Mouse (Mus musculus) intestine, embryonic 16.5 days (tissue): ENCODE measurements around the gene Col11a2. TPM values are rescaled to one million over a fixed set of nuclear protein-coding genes. Genes with fewer than 3 reads are reported as not detected.
A peak's percentile ranks its signal among the peaks of the same experiment; 100 is the strongest.

ENCODE experiments used
- ATAC-seq: fragments of 200-750 bp; cut with Nextera tagmentation; 2 replicates; pipeline ENCODE4 v1.8.0; 2017; ENCODE audit warnings: moderate TSS enrichment, moderate library complexity
- H3K27ac ChIP-seq: fragments of 300-500 bp; sonication (generic); 2 replicates; pipeline ENCODE4 v1.5.1; 2014; ENCODE audit warnings: mild to moderate bottlenecking, low read length
- H3K27me3 ChIP-seq: fragments of 300-500 bp; sonication (generic); replicated peaks from 2 replicates; pipeline ENCODE4 v1.6.1; 2014; ENCODE audit warnings: low read length, control low read depth, mixed read lengths; ENCODE audit not compliant: control insufficient read depth, insufficient read depth
- H3K36me3 ChIP-seq: fragments of 300-500 bp; sonication (generic); 2 replicates; pipeline ENCODE4 v1.6.1; 2014; ENCODE audit warnings: low read length, control low read depth; ENCODE audit not compliant: control insufficient read depth, insufficient read depth
- H3K4me1 ChIP-seq: fragments of 300-500 bp; sonication (generic); 2 replicates; pipeline ENCODE4 v1.6.1; 2014; ENCODE audit warnings: low read length, control low read depth, mixed read lengths; ENCODE audit not compliant: control insufficient read depth, insufficient read depth
- H3K4me2 ChIP-seq: fragments of 300-500 bp; sonication (generic); 2 replicates; pipeline ENCODE4 v1.6.1; 2014; ENCODE audit warnings: low read depth, low read length, control low read depth
- H3K4me3 ChIP-seq: fragments of 300-500 bp; sonication (generic); 2 replicates; pipeline ENCODE4 v1.5.1; 2014; ENCODE audit warnings: mild to moderate bottlenecking, low read length
- H3K9ac ChIP-seq: fragments of 300-500 bp; sonication (generic); 2 replicates; pipeline ENCODE4 v1.6.1; 2014; ENCODE audit warnings: low read depth, low read length
- H3K9me3 ChIP-seq: fragments of 300-500 bp; sonication (generic); 2 replicates; pipeline ENCODE4 v1.6.1; 2016; ENCODE audit warnings: low read length, control low read depth; ENCODE audit not compliant: control insufficient read depth
- WGBS: fragments of 180-500 bp; shearing (Covaris S2); extraction: QIAGEN DNeasy Blood & Tissue Kit; methylation state at CpG from one replicate; pipeline ENCODE4 v1.1.7; 2014; 5-methylcytosine and 5-hydroxymethylcytosine counted together
- polyA plus RNA-seq: library from polyadenylated mRNA; unstranded; fragments of >200 nt; fragmentation: Nextera tagmentation; extraction: Ambion mirVana; gene quantifications from 2 replicates; pipeline ENCODE4 v1.2.1, GENCODE M21; 2015

The Col11a2 gene
- polyA plus RNA-seq, 1 experiment from 2014 or later, result 0.20 TPM

DNA sequence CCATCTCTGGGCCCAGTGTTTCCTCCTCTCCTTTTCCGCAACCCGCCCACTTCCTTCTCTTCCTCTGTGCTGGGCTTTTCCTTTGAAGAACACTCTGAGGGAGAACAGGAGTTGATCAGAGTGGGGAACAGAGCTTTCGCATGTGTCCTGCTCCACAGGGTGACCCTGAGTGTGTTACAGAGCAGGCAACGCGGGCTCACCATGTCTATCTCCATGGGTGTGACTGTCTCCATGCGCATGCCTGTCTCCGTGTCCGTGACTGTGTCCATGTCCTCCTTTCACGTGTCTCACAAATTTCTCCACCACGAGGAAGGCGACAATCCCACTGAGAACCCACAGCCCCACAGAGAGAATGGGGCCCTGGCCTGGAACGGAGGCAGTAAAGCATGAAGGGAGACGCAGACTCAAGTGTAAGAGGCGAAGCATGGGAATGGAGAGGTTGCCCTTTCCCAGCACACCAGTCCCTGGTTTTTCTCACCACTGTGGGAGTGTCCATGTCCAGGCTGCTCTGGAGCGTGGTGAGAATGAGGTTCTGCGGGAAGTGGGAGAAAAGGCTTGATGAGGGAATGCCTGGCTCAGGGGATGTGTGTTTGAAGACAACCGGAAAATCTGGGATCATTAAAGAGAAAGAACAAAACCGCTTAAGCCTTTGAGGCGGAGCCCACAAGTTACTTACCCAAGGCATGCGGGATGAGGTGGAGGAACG, 9.2 kb upstream of the Col11a2 start:
- H3K36me3 ChIP-seq, result peaks cover 19% of the 10 kb centered on the region; the same call in 1 of the 2 replicates
- peak overlapping the region; percentile 79 for H3K4me3 ChIP-seq
- H3K9ac ChIP-seq, result peak overlapping the region; percentile 94
- no peaks in the 10 kb centered on the region for H3K27me3 ChIP-seq
- peak overlapping the region; percentile 94 for H3K4me2 ChIP-seq
- ATAC-seq, result no peak
- H3K4me1 ChIP-seq, result peaks cover 56% of the 10 kb centered on the region
- peak overlapping the region; percentile 83; the same call in 1 of the 2 replicates for H3K27ac ChIP-seq
- 71% methylated on average over 21 of the region's 21 CpGs for WGBS
- H3K9me3 ChIP-seq, result no peaks in the 10 kb centered on the region

DNA sequence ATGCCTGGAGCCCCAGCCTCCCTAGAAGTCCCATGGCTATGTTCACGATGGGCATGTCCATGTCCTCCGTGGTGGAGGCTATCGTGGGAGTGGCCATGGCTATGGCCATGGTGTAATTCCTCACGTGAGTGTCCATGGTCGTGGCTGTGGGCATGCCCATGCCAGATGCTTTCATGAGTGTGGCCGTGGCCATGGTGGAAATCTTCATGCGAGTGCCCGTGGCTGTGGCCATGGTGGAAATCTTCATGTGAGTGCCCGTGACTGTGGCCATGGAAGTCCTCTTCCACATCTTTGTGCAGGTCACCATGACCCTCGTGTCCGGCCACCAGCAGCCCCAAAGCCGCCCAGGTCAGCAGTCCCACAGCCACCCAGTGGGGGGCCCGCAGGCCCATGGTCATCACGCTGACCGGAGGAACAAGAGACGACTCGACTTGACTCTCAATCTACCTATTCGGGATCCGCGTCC, 8.3 kb upstream of the Col11a2 start:
- no peaks in the 10 kb centered on the region for H3K9me3 ChIP-seq
- ATAC-seq, result peak; percentile 2; the same call in 1 of the 2 replicates
- whole genome bisulfite sequencing, result 4% methylated on average over 20 of the region's 20 CpGs
- H3K4me1 ChIP-seq, result peaks cover 48% of the 10 kb centered on the region
- peak overlapping the region; percentile 94 for H3K9ac ChIP-seq
- peaks cover 20% of the 10 kb centered on the region for H3K36me3 ChIP-seq
- peak overlapping the region; percentile 83 for H3K27ac ChIP-seq
- peak overlapping the region; percentile 94 for H3K4me2 ChIP-seq
- peak overlapping the region; percentile 79 for H3K4me3 ChIP-seq
- no peaks in the 10 kb centered on the region for H3K27me3 ChIP-seq

DNA sequence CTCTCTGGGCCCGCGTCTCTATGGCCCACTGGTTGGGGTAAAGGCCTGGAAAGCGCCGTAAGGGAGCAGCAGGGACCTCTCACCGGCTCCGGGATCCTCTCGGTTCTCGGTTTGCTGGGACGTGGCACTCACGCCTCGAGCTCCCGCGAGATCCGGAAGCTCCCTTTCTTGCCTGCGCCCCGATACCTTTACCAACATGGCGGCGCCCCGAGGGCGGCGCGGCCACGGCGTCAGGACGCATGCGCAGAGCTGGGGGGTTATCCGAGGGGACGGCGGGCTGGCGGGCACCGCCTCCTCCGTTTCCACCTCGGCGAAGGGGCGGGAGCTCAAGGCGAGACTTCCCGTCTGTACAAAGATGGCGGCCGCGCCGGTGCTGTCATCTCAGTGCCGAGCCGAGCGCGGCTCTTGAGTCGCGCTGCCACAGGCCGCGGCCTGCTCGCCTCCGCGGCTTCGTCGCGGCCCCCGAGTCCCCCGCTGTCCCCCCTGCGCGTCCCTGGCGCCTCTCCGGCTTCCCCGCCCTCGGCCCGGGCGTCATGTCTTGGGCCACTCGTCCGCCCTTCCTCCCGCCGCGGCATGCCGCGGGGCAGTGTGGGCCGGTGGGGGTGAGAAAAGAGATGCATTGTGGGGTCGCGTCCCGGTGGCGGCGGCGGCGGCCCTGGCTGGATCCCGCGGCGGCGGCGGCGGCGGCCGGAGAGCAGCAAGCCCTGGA, 7.6 kb upstream of the Col11a2 start, which contains the start of the genes Slc39a7 and Rxrb:
Gene Slc39a7 (minus strand): TSS at position 218 of the 709 bp plus-strand sequence.
Gene Rxrb (plus strand): TSS at position 348 of the 709 bp plus-strand sequence.
- WGBS, result under 1% methylated on average over 82 of the region's 88 CpGs
- H3K4me3 ChIP-seq, result peak within 1 kb of the TSS; percentile 79
- peaks cover 41% of the 10 kb centered on the region for H3K4me1 ChIP-seq
- peak; percentile 77 for ATAC-seq
- no peaks in the 10 kb centered on the region for H3K9me3 ChIP-seq
- H3K27me3 ChIP-seq, result no peaks in the 10 kb centered on the region
- peak within 1 kb of the TSS; percentile 98 for H3K27ac ChIP-seq
- H3K9ac ChIP-seq, result peak within 1 kb of the TSS; percentile 94
- H3K36me3 ChIP-seq, result peaks cover 27% of the 10 kb centered on the region
- peak within 1 kb of the TSS; percentile 94 for H3K4me2 ChIP-seq

DNA sequence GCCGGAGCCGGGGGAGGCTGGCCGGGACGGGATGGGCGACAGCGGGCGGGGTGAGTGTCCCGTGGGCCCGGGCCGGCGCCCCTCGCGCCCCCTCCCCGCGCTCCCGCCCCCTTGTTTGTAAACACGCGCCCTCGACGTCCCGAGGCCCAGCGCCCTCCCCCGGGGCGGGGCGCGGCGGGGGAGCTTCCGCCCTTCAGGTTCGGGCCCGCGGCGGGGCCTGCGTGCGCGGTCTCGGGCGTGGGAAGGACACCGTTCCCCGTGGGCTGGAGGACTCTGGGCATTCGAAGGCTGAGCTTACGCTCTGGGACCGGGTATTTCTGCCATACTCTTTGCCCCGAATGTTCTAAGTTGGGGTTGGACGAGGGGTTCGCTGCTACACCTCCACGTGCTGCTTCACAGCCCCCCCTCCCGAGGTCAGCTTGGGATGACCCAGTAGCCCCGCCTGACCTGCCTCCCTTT, 7.0 kb upstream of the Col11a2 start:
- peak overlapping the region; percentile 94 for H3K9ac ChIP-seq
- H3K27me3 ChIP-seq, result no peaks in the 10 kb centered on the region
- peak overlapping the region; percentile 88 for H3K4me2 ChIP-seq
- peak overlapping the region; percentile 98 for H3K27ac ChIP-seq
- H3K9me3 ChIP-seq, result no peaks in the 10 kb centered on the region
- WGBS, result 0% methylated on average over 44 of the region's 48 CpGs
- H3K4me1 ChIP-seq, result peaks cover 36% of the 10 kb centered on the region
- peak overlapping the region; percentile 79 for H3K4me3 ChIP-seq
- ATAC-seq, result peak; percentile 21
- H3K36me3 ChIP-seq, result peaks cover 30% of the 10 kb centered on the region

DNA sequence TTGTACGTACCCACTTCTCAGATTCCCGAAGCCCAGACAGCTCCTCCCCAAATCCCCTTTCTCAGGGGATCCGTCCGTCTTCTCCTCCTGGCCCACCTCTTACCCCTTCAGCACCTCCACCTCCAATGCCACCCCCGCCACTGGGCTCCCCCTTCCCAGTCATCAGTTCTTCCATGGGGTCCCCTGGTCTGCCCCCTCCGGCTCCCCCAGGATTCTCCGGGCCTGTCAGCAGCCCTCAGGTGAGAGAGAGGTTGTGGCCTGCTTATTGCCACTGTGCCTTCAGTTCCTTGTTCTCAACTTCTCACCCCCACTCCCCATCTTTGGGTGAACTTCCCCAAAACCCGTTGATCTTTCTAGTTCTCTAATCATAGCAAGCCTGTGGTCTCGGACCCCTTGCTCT, 6.4 kb upstream of the Col11a2 start:
- Histone ChIP-seq H3K4me1 (peaks cover 33% of the 10 kb centered on the region), H3K27me3 (no peaks in the 10 kb centered on the region), H3K4me2 (peak overlapping the region; percentile 88), H3K9me3 (no peaks in the 10 kb centered on the region), H3K9ac (peak overlapping the region; percentile 94), H3K36me3 (peaks cover 34% of the 10 kb centered on the region), H3K4me3 (peak overlapping the region; percentile 79), H3K27ac (peak overlapping the region; percentile 98)
- ATAC-seq, result no peak
- 49% methylated on average over 9 of the region's 9 CpGs for WGBS

DNA sequence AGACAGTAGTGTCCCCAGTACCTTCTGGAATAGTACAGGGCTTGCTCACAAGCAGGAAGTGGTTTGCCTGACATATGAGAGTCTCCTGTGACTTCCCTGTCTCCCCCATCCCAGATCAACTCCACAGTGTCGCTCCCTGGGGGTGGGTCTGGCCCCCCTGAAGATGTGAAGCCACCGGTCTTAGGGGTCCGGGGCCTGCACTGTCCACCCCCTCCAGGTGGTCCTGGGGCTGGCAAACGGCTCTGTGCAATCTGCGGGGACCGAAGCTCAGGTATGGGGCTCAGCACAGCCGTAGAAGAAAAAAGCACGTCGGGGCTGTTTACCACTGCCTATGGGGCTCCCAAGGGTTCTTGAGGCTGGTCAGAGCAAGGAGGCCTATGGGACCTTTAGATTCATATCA, 5.8 kb upstream of the Col11a2 start:
- Histone ChIP-seq H3K36me3 (peaks cover 32% of the 10 kb centered on the region), H3K9ac (peak overlapping the region; percentile 94; the same call in 1 of the 2 replicates), H3K9me3 (no peaks in the 10 kb centered on the region), H3K4me3 (peak overlapping the region; percentile 79), H3K27ac (no peak overlapping the region; the same call in 1 of the 2 replicates), H3K4me1 (peaks cover 32% of the 10 kb centered on the region), H3K4me2 (0 out of 2 replicates have a peak overlapping the region, but pooled peaks have one; percentile 88), H3K27me3 (0 out of 2 replicates have a peak, but pooled peaks cover 1% of the 10 kb centered on the region)
- ATAC-seq, result no peak
- WGBS, result 93% methylated on average over 9 of the region's 9 CpGs

DNA sequence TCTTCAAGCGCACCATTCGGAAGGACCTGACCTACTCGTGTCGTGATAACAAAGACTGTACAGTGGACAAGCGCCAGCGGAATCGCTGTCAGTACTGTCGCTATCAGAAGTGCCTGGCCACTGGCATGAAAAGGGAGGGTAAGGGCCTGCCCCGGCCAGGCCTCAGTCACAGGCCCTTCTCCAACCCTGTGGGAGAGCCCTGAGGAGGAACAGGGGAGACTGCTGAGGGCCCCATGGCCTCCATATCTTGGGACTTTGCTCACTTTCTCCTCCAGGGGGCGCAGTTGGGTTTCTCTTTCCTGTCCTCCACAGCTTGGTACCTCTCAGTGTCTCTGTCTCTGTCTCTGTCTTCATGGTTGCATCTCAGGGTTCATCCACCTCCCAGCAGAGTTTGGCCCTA, 5.2 kb upstream of the Col11a2 start:
- ATAC-seq, result no peak
- Histone ChIP-seq H3K9me3 (no peaks in the 10 kb centered on the region), H3K4me1 (peaks cover 32% of the 10 kb centered on the region), H3K4me3 (no peak overlapping the region), H3K27me3 (0 out of 2 replicates have a peak, but pooled peaks cover 2% of the 10 kb centered on the region), H3K4me2 (no peak overlapping the region), H3K27ac (no peak overlapping the region), H3K9ac (no peak overlapping the region), H3K36me3 (peaks cover 25% of the 10 kb centered on the region)
- 75% methylated on average over 10 of the region's 10 CpGs for WGBS

DNA sequence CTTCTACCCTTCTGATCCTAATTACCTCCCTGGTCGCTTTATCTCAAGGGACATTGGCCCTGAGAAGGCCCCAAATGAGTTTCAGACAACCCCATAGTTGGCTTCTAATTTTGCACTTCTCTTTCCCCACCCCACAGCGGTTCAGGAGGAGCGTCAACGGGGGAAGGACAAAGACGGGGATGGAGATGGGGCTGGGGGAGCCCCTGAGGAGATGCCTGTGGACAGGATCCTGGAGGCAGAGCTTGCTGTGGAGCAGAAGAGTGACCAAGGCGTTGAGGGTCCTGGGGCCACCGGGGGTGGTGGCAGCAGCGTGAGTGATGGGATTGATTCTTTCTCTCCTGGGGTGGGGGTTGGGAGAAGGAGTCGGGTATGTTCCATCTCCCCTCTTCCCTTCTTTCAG, 3.7 kb upstream of the Col11a2 start:
- H3K4me3 ChIP-seq, result no peak overlapping the region
- no peaks in the 10 kb centered on the region for H3K9me3 ChIP-seq
- ATAC-seq, result no peak
- 92% methylated on average over 8 of the region's 9 CpGs for WGBS
- no peak overlapping the region for H3K9ac ChIP-seq
- H3K36me3 ChIP-seq, result peaks cover 21% of the 10 kb centered on the region
- H3K4me1 ChIP-seq, result peaks cover 24% of the 10 kb centered on the region
- H3K4me2 ChIP-seq, result no peak overlapping the region
- no peak overlapping the region for H3K27ac ChIP-seq
- 0 out of 2 replicates have a peak, but pooled peaks cover 2% of the 10 kb centered on the region for H3K27me3 ChIP-seq

DNA sequence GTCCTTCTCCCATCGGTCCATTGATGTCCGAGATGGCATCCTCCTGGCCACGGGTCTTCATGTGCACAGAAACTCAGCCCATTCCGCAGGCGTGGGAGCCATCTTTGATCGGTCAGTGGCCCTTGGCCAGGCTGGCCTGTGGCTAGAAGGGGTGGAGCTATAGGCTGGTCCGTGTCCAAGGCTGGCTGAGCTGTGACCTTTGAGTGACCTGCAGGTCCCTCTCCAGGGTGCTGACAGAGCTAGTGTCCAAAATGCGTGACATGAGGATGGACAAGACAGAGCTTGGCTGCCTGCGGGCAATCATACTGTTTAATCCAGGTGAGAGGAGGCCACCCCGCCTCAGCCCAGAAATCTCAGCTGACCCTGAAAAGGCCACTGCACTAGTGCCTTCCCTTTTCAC, 2.6 kb upstream of the Col11a2 start:
- Histone ChIP-seq H3K9me3 (no peaks in the 10 kb centered on the region), H3K27ac (no peak overlapping the region), H3K36me3 (peaks cover 21% of the 10 kb centered on the region), H3K4me1 (peaks cover 24% of the 10 kb centered on the region), H3K4me3 (no peak overlapping the region), H3K9ac (no peak overlapping the region), H3K27me3 (0 out of 2 replicates have a peak, but pooled peaks cover 2% of the 10 kb centered on the region), H3K4me2 (no peak overlapping the region)
- ATAC-seq, result no peak
- 80% methylated on average over 10 of the region's 10 CpGs for WGBS
